Mouse (Mus musculus): Measurements from ENCODE around the gene Junb. TPM values are rescaled to one million over a fixed set of nuclear protein-coding genes. Genes with fewer than 3 reads are reported as not detected.

Junb gene
- total RNA-seq, 4 experiments from 2014 or later, result 5.9 to 9.6 (median 7.5) TPM

DNA sequence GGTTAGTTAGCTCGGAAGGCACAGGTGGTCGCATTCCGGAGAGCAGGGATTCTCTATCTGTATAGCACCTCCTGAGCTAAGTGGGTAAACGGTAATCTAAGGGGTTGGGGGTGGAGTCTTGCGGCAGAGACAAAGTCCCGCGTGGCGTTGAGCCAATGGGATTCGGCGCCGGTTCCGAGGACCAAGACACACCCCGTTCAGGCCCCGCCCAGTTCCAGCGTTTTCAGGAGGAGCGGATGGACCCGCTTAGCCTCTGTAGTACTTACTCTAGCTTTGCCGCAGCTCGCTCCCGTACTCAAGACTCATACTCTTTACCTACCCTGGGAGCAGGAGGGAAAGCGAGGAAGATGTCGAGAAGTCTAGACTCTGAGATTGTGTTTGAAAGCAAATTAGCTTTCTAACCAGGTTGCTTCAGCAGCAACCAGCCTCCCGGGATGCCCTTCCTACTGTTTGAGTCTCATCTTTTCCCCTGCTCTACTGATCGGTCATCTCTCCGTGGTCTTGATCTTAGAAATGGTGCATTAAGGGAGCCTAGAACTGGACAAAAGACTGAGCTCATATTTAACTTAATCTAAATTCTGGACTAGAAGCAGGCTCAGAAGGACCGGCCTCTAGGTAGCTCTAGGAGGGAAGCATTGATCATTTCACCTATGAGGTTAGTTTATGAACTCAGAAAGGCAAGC is 33.9 kb downstream of the Junb start:
- no peak for DNase-seq (ENCODE audit: low spot score in 2 of 2)

GRCm38 (mm10) chr8:84943699-84944098 is 34.8 kb downstream of the Junb start:
- DNase-seq (ENCODE audit: low spot score in 2 of 2), result no peak

DNA sequence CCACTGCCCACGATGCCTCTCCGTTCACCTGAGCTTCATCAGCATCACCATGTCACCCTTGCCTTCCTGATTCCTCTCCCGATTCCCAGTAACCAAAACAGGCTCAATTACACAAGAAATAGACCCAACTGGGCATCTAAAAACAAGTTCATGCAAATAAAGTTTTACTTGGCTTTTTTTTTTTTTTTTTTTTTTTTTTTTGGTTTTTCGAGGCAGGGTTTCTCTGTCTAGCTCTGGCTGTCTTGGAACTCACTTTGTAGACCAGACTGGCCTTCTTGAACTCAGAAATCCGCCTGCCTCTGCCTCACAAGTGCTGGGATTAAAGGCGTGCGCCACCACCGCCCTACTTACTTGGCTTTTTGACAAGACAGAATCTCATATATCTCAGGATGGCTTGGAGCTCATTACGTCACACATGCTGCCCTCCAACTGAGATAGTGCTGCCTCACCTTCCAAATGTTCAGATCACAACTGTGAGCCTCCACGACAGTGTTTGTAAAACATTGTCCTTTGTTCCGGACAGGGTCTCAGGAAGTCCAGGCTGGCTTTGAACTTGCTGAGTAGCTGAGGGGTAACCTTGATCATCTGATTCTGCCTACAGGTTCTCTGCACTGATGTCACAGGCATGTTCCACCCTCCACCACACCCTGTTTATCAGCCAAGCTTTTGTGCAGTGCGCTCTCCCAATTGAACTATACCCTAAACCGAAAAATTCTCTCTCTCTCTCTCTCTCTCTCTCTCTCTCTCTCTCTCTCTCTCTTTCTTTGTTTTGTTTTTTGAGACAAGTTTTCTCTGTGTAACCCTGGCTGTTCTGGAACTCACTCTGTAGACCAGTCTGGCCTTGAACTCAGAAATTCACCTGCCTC is 40.7 kb downstream of the Junb start:
- DNase-seq (ENCODE audit: low spot score in 2 of 2), result no peak

- DNase-seq (ENCODE audit: low spot score in 2 of 2), result no peak
Measured at GRCm38 (mm10) chr8:84936962-84937546, 41.5 kb downstream of the Junb start, which contains the start of gene Mast1. TSS of gene Mast1 (minus strand) at chr8:84937359.

DNA sequence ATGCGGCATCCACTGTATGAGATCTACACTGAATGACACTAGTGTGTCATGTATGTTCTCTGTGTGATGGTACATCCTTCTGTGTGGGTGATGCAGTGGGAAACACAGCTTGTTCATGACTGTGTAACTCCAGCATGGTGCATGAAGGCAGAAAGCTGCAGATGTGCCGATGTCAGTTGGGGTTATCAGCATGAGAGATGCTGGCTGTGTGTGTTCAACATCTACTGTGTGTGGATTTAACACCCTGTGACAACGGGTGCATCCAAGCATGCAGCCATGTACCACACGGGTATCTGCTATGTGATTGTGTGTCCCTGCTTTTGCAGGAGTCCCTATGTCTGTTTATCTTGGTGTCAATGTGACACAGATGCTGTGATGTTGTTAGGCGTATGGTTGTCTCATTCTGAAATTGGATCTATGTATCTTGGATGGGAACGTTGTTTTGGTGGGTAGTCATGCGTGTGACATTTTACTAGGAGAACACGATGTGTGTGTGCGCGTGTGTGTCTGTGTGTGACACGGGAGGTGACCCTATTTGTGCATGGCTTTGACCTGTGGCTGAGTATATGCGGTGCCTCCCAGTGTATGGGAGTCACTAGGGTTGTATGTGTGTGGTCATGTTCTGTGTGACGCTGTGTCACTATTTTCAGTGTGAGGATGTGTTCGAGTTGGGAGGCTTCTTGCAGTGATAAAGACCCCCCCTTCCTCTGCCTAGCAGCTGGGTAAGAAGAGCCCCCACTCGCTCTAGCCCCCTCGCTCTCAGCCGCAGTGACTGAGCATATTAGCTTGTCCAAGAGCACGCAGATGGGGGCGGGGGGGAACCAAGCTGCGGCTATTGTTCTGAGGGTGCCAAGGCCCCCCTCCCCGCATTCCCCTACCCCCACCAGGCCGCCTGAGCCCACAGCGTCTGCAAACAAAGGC is 42.2 kb downstream of the Junb start:
- DNase-seq (ENCODE audit: low spot score in 2 of 2), result no peak

DNA sequence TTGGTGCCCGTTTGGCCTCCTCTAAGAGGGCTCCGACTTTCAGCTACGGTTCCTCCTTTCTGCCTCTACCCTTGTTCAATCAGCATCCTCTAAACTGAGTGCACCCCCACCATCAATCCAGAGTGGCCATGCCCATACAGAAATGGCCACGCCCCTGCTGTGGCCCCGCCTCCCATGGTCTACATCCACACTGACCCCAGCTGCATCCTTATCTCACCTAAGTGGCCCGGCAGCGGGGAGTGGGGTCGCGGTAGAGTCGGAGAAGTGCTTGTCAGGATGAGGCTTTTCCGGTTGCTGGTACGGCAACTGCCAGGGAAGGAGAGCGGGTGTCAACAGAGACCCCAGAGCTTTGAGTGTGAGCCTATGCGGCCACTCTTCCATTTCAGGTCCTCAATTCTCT is 43.0 kb downstream of the Junb start:
- DNase-seq (ENCODE audit: low spot score in 2 of 2), result no peak

- no peak for DNase-seq (ENCODE audit: low spot score in 2 of 2)
Measured at GRCm38 (mm10) chr8:84934860-84935259, 43.7 kb downstream of the Junb start.

DNA sequence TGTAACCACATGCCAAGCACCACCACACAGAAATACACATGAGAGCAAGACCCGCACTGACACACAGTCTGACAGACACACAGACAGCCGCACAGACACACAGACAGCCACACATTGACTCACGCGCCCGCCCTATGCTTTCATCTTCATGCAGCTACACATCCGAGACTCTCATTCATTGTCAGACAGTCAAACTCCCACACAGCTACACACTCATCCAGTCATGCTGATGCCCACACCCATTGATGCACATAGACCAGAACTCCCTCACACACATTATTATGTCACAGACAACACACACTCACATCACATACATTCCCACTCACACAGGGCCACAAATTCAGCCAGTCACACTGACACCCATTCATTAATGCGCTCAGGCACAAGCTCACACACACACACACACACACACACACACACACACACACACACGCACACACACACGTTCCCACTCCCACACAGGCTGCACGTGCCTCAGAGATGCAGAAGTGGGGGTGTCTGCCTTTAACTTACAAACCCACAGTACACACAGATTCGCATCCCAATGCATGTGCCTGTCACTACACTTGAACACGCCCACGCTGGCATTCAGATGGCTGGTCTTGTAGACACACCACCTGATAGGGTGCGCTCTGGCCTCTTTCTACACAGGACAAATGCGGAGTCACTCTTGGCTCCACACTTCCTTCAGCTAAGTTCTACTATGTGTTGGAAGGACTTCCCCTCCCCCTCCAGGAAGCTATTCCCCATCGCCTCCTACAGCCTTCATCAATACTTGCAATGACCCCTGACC is 44.6 kb downstream of the Junb start:
- no peak for DNase-seq (ENCODE audit: low spot score in 2 of 2)

DNA sequence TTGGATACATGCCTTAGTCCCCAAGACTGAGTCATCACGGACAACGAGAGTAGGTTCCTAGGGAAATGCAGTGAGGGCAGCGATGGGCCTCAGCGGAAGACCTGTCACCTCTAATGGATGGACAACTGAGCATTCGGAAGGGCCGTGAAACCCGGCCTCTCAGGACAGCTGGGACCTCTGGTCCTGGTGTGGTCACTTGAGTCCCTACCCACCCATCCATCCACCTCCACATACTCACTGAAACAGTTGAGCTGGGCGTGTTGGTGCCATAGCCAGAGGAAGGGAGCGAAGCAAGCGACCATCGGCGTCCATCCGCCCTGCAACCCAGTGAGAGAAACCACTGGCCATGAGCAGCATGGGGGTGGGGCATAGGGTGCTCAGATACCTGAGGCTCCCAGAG is 47.9 kb downstream of the Junb start:
- no peak for DNase-seq (ENCODE audit: low spot score in 2 of 2)

DNA sequence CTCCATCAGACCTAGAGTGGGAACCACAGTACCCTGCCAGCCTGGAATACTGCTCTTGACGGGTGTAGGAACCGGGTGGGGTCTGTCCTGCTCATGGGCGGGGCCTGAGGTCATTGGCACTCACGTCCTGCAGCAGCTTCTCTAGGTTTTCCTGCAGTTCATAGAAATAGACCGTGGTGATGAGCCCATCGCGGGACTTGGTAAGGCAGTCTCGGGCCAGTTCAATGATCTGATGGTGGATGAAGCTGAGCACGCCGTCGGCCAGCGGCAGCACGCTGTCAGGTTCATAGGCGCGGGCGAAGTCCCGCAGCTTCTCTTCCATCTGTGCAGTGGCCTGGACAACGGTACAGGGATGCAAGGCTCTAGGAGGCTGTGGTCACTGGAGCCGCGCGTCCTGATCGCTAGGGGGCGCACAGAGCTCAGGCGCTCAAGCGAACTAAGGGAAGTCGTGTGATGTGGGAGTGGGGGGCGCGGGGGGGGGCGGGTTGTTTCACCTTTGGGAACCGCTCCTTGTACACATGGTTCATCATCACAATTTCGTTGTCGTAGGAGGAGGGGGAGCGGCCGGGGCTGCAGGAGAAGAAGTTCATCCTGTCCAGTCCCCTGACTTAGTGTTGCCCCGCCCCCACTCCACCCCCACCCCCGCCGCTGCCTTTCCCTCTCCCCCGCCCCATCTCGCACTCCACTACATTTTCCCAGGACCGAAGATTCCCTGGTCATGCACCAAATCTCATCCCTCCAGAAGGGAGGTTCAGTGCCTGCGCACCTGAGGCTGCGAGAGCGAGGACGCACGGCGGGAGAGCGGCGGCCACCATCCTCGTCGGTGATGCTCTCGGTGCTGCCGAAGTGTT is 49.8 kb downstream of the Junb start:
- DNase-seq (ENCODE audit: low spot score in 2 of 2), result peak in 1 of 2 experiments; percentile 41

DNA sequence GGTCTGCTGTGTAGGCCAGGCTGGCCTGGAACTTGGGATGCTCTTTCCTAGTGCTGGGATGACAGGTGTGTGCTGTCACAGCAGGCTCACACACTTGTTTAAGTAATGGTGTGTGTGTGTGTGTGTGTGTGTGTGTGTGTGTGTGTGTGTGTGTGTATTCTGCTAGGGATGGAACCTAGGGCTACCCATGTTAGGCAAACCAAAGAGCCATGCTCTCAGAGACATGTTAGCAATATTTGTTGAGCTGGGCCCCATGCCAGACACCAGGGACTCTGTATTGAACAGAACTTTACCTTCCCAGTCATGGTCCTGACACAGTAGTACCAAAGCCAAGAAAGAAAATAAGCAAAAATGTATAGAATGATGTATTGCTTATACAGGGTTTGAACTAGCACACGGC is 51.0 kb downstream of the Junb start:
- no peak for DNase-seq (ENCODE audit: low spot score in 2 of 2)

GRCm38 (mm10) chr8:84925557-84925956 is 53.0 kb downstream of the Junb start:
- DNase-seq (ENCODE audit: low spot score in 2 of 2), result no peak

Small RNA genes within 50 kb of the gene (microRNA-seq; reads per million reads assigned to microRNA genes)
- not detected for gene Gm24197

Other genes starting within 250 kb of the Junb start
- gene Nfix, start 178.4 kb downstream of the Junb start, total RNA-seq (2022), result 100 to 1,000 TPM; 507 to 604 (median 532) TPM
- gene Dand5, start 155.9 kb downstream of the Junb start, total RNA-seq (2022), result 10 to 100 TPM in 3 of 4 experiments, 1 to 10 TPM in 1; 7.8 to 12.9 (median 12.2) TPM
- 10 to 100 TPM; 18.6 to 23.2 (median 20.8) TPM for gene Gadd45gip1, start 147.2 kb downstream of the Junb start, total RNA-seq (2022)
- 100 to 1,000 TPM; 168 to 185 (median 180) TPM for gene Rad23a, start 138.1 kb downstream of the Junb start, total RNA-seq (2022)
- gene Calr, start 131.8 kb downstream of the Junb start, total RNA-seq (2022), result 100 to 1,000 TPM; 148 to 197 (median 154) TPM
- gene Farsa, start 121.7 kb downstream of the Junb start, total RNA-seq (2022), result 10 to 100 TPM; 19.2 to 28.8 (median 24.5) TPM
- gene Syce2, start 106.6 kb downstream of the Junb start, total RNA-seq (2022), result 1 to 10 TPM in 2 of 4 experiments, under 1 TPM in 2; 0.82 to 2.5 (median 1.5) TPM
- gene Gcdh, start 84.8 kb downstream of the Junb start, total RNA-seq (2022), result 10 to 100 TPM; 29.4 to 43.6 (median 36.2) TPM
- gene Klf1, start 76.8 kb downstream of the Junb start, total RNA-seq (2022), result not detected
- 1 to 10 TPM; 3.7 to 8.0 (median 6.1) TPM for gene Dnase2a, start 70.2 kb downstream of the Junb start, total RNA-seq (2022)
- gene Mast1, start 41.4 kb downstream of the Junb start, total RNA-seq (2022), result under 1 TPM in 1 of 4 experiments, not detected in 3; 0.07 TPM
- gene Rtbdn, start 31.7 kb downstream of the Junb start, total RNA-seq (2022), result not detected
- gene Gm49661, start 9.3 kb downstream of the Junb start, total RNA-seq (2022), result 1 to 10 TPM in 1 of 4 experiments, not detected in 3; 1.1 TPM
- 100 to 1,000 TPM; 173 to 193 (median 187) TPM for gene Prdx2, start 9.1 kb downstream of the Junb start, total RNA-seq (2022)
- 10 to 100 TPM; 20.4 to 26.5 (median 23.9) TPM for gene Rnaseh2a, start 9.0 kb downstream of the Junb start, total RNA-seq (2022)
- 1 to 10 TPM; 2.0 to 3.1 (median 2.6) TPM for gene Hook2, start 11.9 kb upstream of the Junb start, total RNA-seq (2022)
- gene Best2, start 35.8 kb upstream of the Junb start, total RNA-seq (2022), result not detected
- gene Asna1, start 46.6 kb upstream of the Junb start, total RNA-seq (2022), result 10 to 100 TPM; 57.1 to 67.3 (median 58.8) TPM
- 10 to 100 TPM; 57.5 to 74.2 (median 66.1) TPM for gene Trir, start 48.1 kb upstream of the Junb start, total RNA-seq (2022)
- gene Tnpo2, start 58.2 kb upstream of the Junb start, total RNA-seq (2022), result 10 to 100 TPM; 28.3 to 38.4 (median 32.6) TPM
- 1 to 10 TPM; 1.4 to 2.5 (median 1.8) TPM for gene Fbxw9, start 81.3 kb upstream of the Junb start, total RNA-seq (2022)
- not detected for gene Gm5741, start 89.3 kb upstream of the Junb start, total RNA-seq (2022)
- 10 to 100 TPM; 34.1 to 38.9 (median 36.0) TPM for gene Dhps, start 93.0 kb upstream of the Junb start, total RNA-seq (2022)
- gene Wdr83os, start 102.0 kb upstream of the Junb start, total RNA-seq (2022), result 10 to 100 TPM; 40.7 to 49.9 (median 46.3) TPM
- gene Wdr83, start 102.6 kb upstream of the Junb start, total RNA-seq (2022), result 10 to 100 TPM; 15.4 to 20.4 (median 16.0) TPM
- gene Man2b1, start 104.6 kb upstream of the Junb start, total RNA-seq (2022), result 1 to 10 TPM; 6.4 to 9.8 (median 8.1) TPM
- gene Zfp791, start 144.4 kb upstream of the Junb start, total RNA-seq (2022), result 1 to 10 TPM in 2 of 4 experiments, under 1 TPM in 2; 0.51 to 1.4 (median 0.90) TPM
- not detected for gene Cks1brt, start 173.2 kb upstream of the Junb start, total RNA-seq (2022)
- not detected for gene Olfr371, start 247.3 kb upstream of the Junb start, total RNA-seq (2022)

All from gastrocnemius, adult 8-10 months (tissue).